Mouse (Mus musculus) heart, embryonic 16.5 days (tissue): ENCODE results near the gene Smcr8. TPM values are rescaled to one million over a fixed set of nuclear protein-coding genes. Genes with fewer than 3 reads are reported as not detected.

Source experiments
- ATAC-seq: fragments of 200-750 bp; cut with Nextera tagmentation; replicated peaks from 2 replicates; pipeline ENCODE4 v1.8.0; 2017; ENCODE audit warnings: moderate number of reproducible peaks; ENCODE audit not compliant: insufficient read depth, low FRiP score; ENCODE audit errors: extremely low read depth
- H3K27ac ChIP-seq: fragments of 300-500 bp; sonication (generic); 2 replicates; pipeline ENCODE4 v1.5.1; 2014; ENCODE audit warnings: mild to moderate bottlenecking, low read length, control low read depth, moderate library complexity
- H3K27me3 ChIP-seq: fragments of 300-500 bp; sonication (generic); 2 replicates; pipeline ENCODE4 v1.6.1; 2014; ENCODE audit warnings: low read length, mixed read lengths; ENCODE audit not compliant: control insufficient read depth, insufficient read depth
- H3K36me3 ChIP-seq: fragments of 300-500 bp; sonication (generic); 2 replicates; pipeline ENCODE4 v1.6.1; 2014; ENCODE audit not compliant: control insufficient read depth, insufficient read depth
- H3K4me1 ChIP-seq: fragments of 300-500 bp; sonication (generic); 2 replicates; pipeline ENCODE4 v1.6.1; 2014; ENCODE audit warnings: low read length, mixed read lengths; ENCODE audit not compliant: control insufficient read depth, insufficient read depth
- H3K4me2 ChIP-seq: fragments of 300-500 bp; sonication (generic); 2 replicates; pipeline ENCODE4 v1.6.1; 2014; ENCODE audit warnings: low read depth, mild to moderate bottlenecking, control low read depth, low read length
- H3K4me3 ChIP-seq: fragments of 300-500 bp; sonication (generic); 2 replicates; pipeline ENCODE4 v1.5.1; 2014; ENCODE audit warnings: mild to moderate bottlenecking, control low read depth, low read length
- H3K9ac ChIP-seq: fragments of 300-500 bp; sonication (generic); 2 replicates; pipeline ENCODE4 v1.6.1; 2014; ENCODE audit warnings: low read length, control low read depth
- H3K9me3 ChIP-seq: fragments of 300-500 bp; sonication (generic); replicated peaks from 2 replicates; pipeline ENCODE4 v1.6.1; 2016; ENCODE audit warnings: low read length; ENCODE audit not compliant: control insufficient read depth
- WGBS: fragments of 180-500 bp; shearing (Covaris S2); extraction: QIAGEN DNeasy Blood & Tissue Kit; methylation state at CpG from one replicate; pipeline ENCODE4 v1.1.7; 2014; 5-methylcytosine and 5-hydroxymethylcytosine counted together
- microRNA-seq: library from miRNA; unstranded; fragments of <30 nt; microRNA quantifications from one replicate; pipeline ENCODE4, GENCODE M21; 2017
- polyA plus RNA-seq: library from polyadenylated mRNA; unstranded; fragments of >200 nt; fragmentation: Nextera tagmentation; extraction: Ambion mirVana; gene quantifications from 2 replicates; pipeline ENCODE4 v1.2.1, GENCODE M21; 2015

Gene Smcr8
- polyA plus RNA-seq, 1 experiment from 2014 or later: 4.3 TPM

GRCm38 (mm10) chr11:60823771-60824170, 46.4 kb downstream of the Smcr8 start:
- 62% methylated on average over 2 of the region's 2 CpGs for WGBS
- no peaks in the 10 kb centered on the region for H3K27me3 ChIP-seq
- H3K9me3 ChIP-seq: no peaks in the 10 kb centered on the region
- H3K4me2 ChIP-seq: no peak overlapping the region
- no peak for ATAC-seq
- no peak overlapping the region for H3K27ac ChIP-seq
- no peak overlapping the region for H3K4me3 ChIP-seq
- H3K9ac ChIP-seq: no peak overlapping the region
- H3K4me1 ChIP-seq: no peaks in the 10 kb centered on the region
- H3K36me3 ChIP-seq: no peaks in the 10 kb centered on the region

GRCm38 (mm10) chr11:60825191-60825590, 47.9 kb downstream of the Smcr8 start:
- Histone ChIP-seq H3K27me3 (no peaks in the 10 kb centered on the region), H3K27ac (no peak overlapping the region), H3K4me2 (no peak overlapping the region), H3K4me3 (no peak overlapping the region), H3K9me3 (no peaks in the 10 kb centered on the region), H3K36me3 (no peaks in the 10 kb centered on the region), H3K4me1 (no peaks in the 10 kb centered on the region), H3K9ac (no peak overlapping the region)
- 69% methylated on average over 3 of the region's 3 CpGs for WGBS
- no peak for ATAC-seq

GRCm38 (mm10) chr11:60826700-60827099, 49.4 kb downstream of the Smcr8 start:
- no peaks in the 10 kb centered on the region for H3K9me3 ChIP-seq
- WGBS: 36% methylated on average over 1 of the region's 1 CpGs
- no peaks in the 10 kb centered on the region for H3K36me3 ChIP-seq
- H3K4me1 ChIP-seq: peaks cover 5% of the 10 kb centered on the region
- no peak overlapping the region for H3K4me2 ChIP-seq
- H3K9ac ChIP-seq: no peak overlapping the region
- H3K27ac ChIP-seq: no peak overlapping the region
- no peak for ATAC-seq
- no peak overlapping the region for H3K4me3 ChIP-seq
- no peaks in the 10 kb centered on the region for H3K27me3 ChIP-seq

GRCm38 (mm10) chr11:60827241-60827945, 50.1 kb downstream of the Smcr8 start:
- Histone ChIP-seq H3K4me2 (no peak overlapping the region), H3K27ac (no peak overlapping the region), H3K4me1 (peaks cover 5% of the 10 kb centered on the region), H3K9ac (no peak overlapping the region), H3K4me3 (no peak overlapping the region), H3K27me3 (no peaks in the 10 kb centered on the region), H3K9me3 (no peaks in the 10 kb centered on the region), H3K36me3 (no peaks in the 10 kb centered on the region)
- no peak for ATAC-seq
- WGBS: 61% methylated on average over 4 of the region's 4 CpGs

- Histone ChIP-seq H3K36me3 (no peaks in the 10 kb centered on the region), H3K9me3 (no peaks in the 10 kb centered on the region), H3K4me1 (peaks cover 5% of the 10 kb centered on the region), H3K4me3 (no peak overlapping the region), H3K27ac (no peak overlapping the region), H3K4me2 (no peak overlapping the region), H3K27me3 (no peaks in the 10 kb centered on the region), H3K9ac (no peak overlapping the region)
- 22% methylated on average over 2 of the region's 2 CpGs for WGBS
- ATAC-seq: no peak
Measured at GRCm38 (mm10) chr11:60828903-60829302, 51.6 kb downstream of the Smcr8 start.

- Histone ChIP-seq H3K36me3 (no peaks in the 10 kb centered on the region), H3K4me3 (peak within 1 kb of the TSS; percentile 68), H3K27me3 (no peaks in the 10 kb centered on the region), H3K9me3 (no peaks in the 10 kb centered on the region), H3K9ac (peak within 1 kb of the TSS; percentile 87), H3K27ac (peak within 1 kb of the TSS; percentile 76), H3K4me2 (peak within 1 kb of the TSS; percentile 86), H3K4me1 (peaks cover 5% of the 10 kb centered on the region)
- under 1% methylated on average over 34 of the region's 34 CpGs for WGBS
- ATAC-seq: peak; percentile 95
Measured at GRCm38 (mm10) chr11:60830433-60831052, 53.2 kb downstream of the Smcr8 start, which contains the start of gene Dhrs7b. Gene Dhrs7b (plus strand): TSS chr11:60830631.

GRCm38 (mm10) chr11:60836897-60837296, 59.6 kb downstream of the Smcr8 start:
- no peak overlapping the region for H3K4me2 ChIP-seq
- no peak overlapping the region for H3K27ac ChIP-seq
- no peaks in the 10 kb centered on the region for H3K36me3 ChIP-seq
- H3K27me3 ChIP-seq: no peaks in the 10 kb centered on the region
- no peaks in the 10 kb centered on the region for H3K9me3 ChIP-seq
- no peak for ATAC-seq
- H3K9ac ChIP-seq: no peak overlapping the region
- no peak overlapping the region for H3K4me3 ChIP-seq
- H3K4me1 ChIP-seq: no peaks in the 10 kb centered on the region
- WGBS: 94% methylated on average over 6 of the region's 6 CpGs

Small RNAs within 50 kb of the gene (microRNA-seq; reads per million reads assigned to microRNA genes)
- 5.1 reads per million, percentile 19 among the genes with 10 or more reads in this experiment for gene Mir5100

Other genes starting within 250 kb of the Smcr8 start
- 33.9 and 37.2 TPM in 2 replicates for gene Alkbh5, start 241.1 kb upstream of the Smcr8 start, polyA plus RNA-seq
- 28.9 and 33.9 TPM in 2 replicates for gene Llgl1, start 77.8 kb upstream of the Smcr8 start, polyA plus RNA-seq
- 86.7 and 95.8 TPM in 2 replicates for gene Flii, start 50.3 kb upstream of the Smcr8 start, polyA plus RNA-seq
- 18.9 and 21.1 TPM in 2 replicates for gene Mief2, start 49.1 kb upstream of the Smcr8 start, polyA plus RNA-seq
- gene Top3a, start 159 bp upstream of the Smcr8 start, polyA plus RNA-seq: 9.3 and 9.8 TPM in 2 replicates
- 50.9 and 52.7 TPM in 2 replicates for gene Shmt1, start 34.2 kb downstream of the Smcr8 start, polyA plus RNA-seq
- gene Dhrs7b, start 53.1 kb downstream of the Smcr8 start, polyA plus RNA-seq: 29.9 and 33.6 TPM in 2 replicates
- gene Tmem11, start 101.7 kb downstream of the Smcr8 start, polyA plus RNA-seq: 68.2 and 68.4 TPM in 2 replicates
- gene Natd1, start 137.2 kb downstream of the Smcr8 start, polyA plus RNA-seq: 16.9 and 17.0 TPM in 2 replicates
- gene Map2k3, start 154.5 kb downstream of the Smcr8 start, polyA plus RNA-seq: 67.7 and 69.2 TPM in 2 replicates
- 5.7 and 5.9 TPM in 2 replicates for gene Kcnj12, start 245.0 kb downstream of the Smcr8 start, polyA plus RNA-seq